Mouse (Mus musculus): ENCODE measurements around the gene Pfdn6. TPM values are rescaled to one million over a fixed set of nuclear protein-coding genes. Genes with fewer than 3 reads are reported as not detected.
A peak's percentile ranks its signal among the peaks of the same experiment; 100 is the strongest.
"Not testable (repeated sequence)": the region's sequence is repeated elsewhere in the genome, so short reads cannot be mapped to it uniquely, and the experiment has no call there.

The Pfdn6 gene
- polyA plus RNA-seq, 1 experiment from 2014 or later = 185 TPM

- 45% methylated on average over 6 of the region's 6 CpGs for WGBS
- Histone ChIP-seq H3K4me1 (replicated peaks) (no peaks in the 10 kb centered on the region), H3K27ac (replicated peaks) (no peak overlapping the region), H3K27me3 (no peaks in the 10 kb centered on the region), H3K36me3 (no peaks in the 10 kb centered on the region), H3K9ac (no peak overlapping the region), H3K9me3 (no peaks in the 10 kb centered on the region), H3K4me3 (no peak overlapping the region), H3K4me2 (no peak overlapping the region)
- ATAC-seq (ENCODE audit: low FRiP score, low read depth) = no peak
These were observed 42.9 kb downstream of the Pfdn6 start for GRCm38 (mm10) chr17:33897114-33897794.

- not testable (repeated sequence) for H3K27ac ChIP-seq (replicated peaks); H3K9me3 ChIP-seq; H3K9ac ChIP-seq; H3K4me3 ChIP-seq; H3K36me3 ChIP-seq; H3K4me2 ChIP-seq; ATAC-seq (ENCODE audit: low FRiP score, low read depth); H3K4me1 ChIP-seq (replicated peaks); H3K27me3 ChIP-seq
- 83% methylated on average over 4 of the region's 4 CpGs for WGBS
These were observed 47.1 kb downstream of the Pfdn6 start for GRCm38 (mm10) chr17:33893011-33893410.

- ATAC-seq (ENCODE audit: low FRiP score, low read depth) = no peak
- Histone ChIP-seq H3K4me3 (no peak overlapping the region), H3K9me3 (no peaks in the 10 kb centered on the region), H3K4me1 (replicated peaks) (peaks cover 4% of the 10 kb centered on the region; the same call in 1 of the 2 replicates), H3K27ac (replicated peaks) (no peak overlapping the region), H3K36me3 (no peaks in the 10 kb centered on the region), H3K27me3 (no peaks in the 10 kb centered on the region), H3K9ac (no peak overlapping the region), H3K4me2 (no peak overlapping the region)
- 13% methylated on average over 7 of the region's 7 CpGs for WGBS
These were observed 47.7 kb downstream of the Pfdn6 start for GRCm38 (mm10) chr17:33892429-33892828.

- not testable (repeated sequence) for H3K9me3 ChIP-seq; H3K36me3 ChIP-seq; ATAC-seq (ENCODE audit: low FRiP score, low read depth); H3K27me3 ChIP-seq; H3K4me2 ChIP-seq; H3K4me3 ChIP-seq; H3K4me1 ChIP-seq (replicated peaks); H3K9ac ChIP-seq; H3K27ac ChIP-seq (replicated peaks)
- 68% methylated on average over 6 of the region's 6 CpGs for WGBS
These were observed 48.3 kb downstream of the Pfdn6 start for GRCm38 (mm10) chr17:33891892-33892291.

DNA sequence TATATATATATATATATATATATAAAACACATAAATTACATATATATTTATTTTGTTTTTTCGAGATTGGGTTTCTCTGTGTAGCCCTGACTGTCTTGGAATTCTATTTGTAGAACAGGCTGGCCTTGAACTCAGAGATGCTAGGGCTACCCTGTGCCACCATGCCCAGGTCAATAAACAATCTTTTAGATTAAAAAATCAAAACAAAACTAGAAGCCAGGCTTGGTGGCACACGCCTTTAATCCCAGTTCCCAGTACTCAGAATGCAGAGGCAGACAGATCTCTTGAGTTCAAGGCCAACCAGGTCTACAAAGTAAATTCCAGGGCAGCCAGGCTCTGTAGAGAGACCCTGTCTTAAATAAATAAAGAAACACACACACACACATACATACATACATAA, 48.8 kb downstream of the Pfdn6 start:
- Histone ChIP-seq H3K4me3 (no peak overlapping the region), H3K36me3 (no peaks in the 10 kb centered on the region), H3K4me1 (replicated peaks) (peaks cover 4% of the 10 kb centered on the region; the same call in 1 of the 2 replicates), H3K4me2 (no peak overlapping the region), H3K27me3 (no peaks in the 10 kb centered on the region), H3K27ac (replicated peaks) (no peak overlapping the region), H3K9ac (no peak overlapping the region), H3K9me3 (no peaks in the 10 kb centered on the region)
- ATAC-seq (ENCODE audit: low FRiP score, low read depth) = no peak
- WGBS = 68% methylated on average over 2 of the region's 2 CpGs

DNA sequence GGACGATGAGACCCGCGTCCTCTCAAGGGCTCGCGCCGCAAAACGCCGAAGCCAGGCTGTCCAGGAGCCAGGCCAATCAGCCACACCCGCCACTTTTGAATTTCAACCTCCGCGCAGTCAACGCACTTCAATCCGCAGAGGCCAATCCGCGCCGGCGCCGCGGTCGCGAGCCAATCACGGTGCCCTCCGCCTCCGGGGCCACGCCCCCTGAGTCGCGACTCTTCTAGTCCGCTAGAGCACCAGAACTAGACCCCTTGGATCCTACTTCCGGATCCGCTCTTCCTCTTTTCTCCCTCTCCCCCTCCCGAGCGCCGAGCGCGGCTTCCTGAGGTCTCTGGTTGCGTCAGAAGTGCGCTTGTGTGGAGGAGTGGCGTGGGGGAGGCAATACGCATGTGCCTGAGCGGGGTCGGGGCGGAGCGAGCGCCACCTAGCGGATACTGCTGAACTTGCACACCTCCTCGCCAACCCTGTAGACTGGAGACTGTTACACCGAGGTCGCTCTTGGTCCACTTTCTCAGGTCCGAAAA, 49.5 kb downstream of the Pfdn6 start, which contains the start of gene Kifc1:
Gene Kifc1, minus strand, starts transcription at position 129 of the 527 bp plus-strand sequence.
- Histone ChIP-seq H3K27me3 (no peaks in the 10 kb centered on the region), H3K4me1 (replicated peaks) (peaks cover 4% of the 10 kb centered on the region; the same call in 1 of the 2 replicates), H3K4me3 (peak within 1 kb of the TSS; percentile 62), H3K36me3 (no peaks in the 10 kb centered on the region), H3K9ac (peak within 1 kb of the TSS; percentile 39), H3K4me2 (peak within 1 kb of the TSS; percentile 85), H3K27ac (replicated peaks) (no peak within 1 kb of the TSS), H3K9me3 (no peaks in the 10 kb centered on the region)
- 1% methylated on average over 49 of the region's 49 CpGs for WGBS
- ATAC-seq (ENCODE audit: low FRiP score, low read depth) = peak; percentile 100

DNA sequence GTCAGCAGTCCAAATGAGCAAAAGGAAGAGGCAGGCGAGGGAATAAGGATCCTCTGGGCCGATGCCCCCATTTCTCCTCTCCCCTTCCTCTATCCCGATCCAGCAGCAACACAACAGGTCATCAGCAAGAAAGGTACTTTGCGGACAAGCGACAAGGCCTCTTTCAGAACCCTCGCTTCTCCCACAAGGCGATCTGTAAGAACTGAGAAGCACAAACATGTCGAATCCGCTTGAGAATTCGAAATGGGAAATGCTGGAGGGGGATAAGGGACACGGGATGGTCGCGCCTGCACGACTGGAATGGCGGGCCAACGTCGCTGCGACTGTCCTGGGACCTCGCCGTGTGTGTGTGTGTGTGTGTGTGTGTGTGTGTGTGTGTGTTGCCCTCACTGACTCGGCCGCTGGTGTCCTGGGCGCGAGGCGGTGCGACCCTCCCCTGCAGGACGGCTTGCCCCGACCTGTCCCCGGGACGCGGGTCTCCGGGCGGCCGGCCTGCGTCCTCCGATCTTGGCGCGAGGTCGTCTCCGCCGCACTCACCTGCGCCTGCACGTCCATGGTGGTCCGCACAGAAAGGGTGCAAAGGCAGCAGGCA, 50.1 kb downstream of the Pfdn6 start:
- Histone ChIP-seq H3K9ac (peak overlapping the region; percentile 39), H3K4me3 (peak overlapping the region; percentile 62), H3K4me2 (peak overlapping the region; percentile 85)
- not testable (repeated sequence) for H3K27me3 ChIP-seq; ATAC-seq (ENCODE audit: low FRiP score, low read depth); H3K4me1 ChIP-seq (replicated peaks); H3K36me3 ChIP-seq; H3K27ac ChIP-seq (replicated peaks); H3K9me3 ChIP-seq
- WGBS = 0% methylated on average over 37 of the region's 44 CpGs

Other genes with a start within 250 kb of the Pfdn6 start
- 84.6 and 86.7 TPM in 2 replicates for gene March2, start 221.7 kb downstream of the Pfdn6 start, polyA plus RNA-seq (2015; fragmentation: Nextera tagmentation; extraction: Ambion mirVana)
- 590 and 595 TPM in 2 replicates for gene Rab11b, start 179.8 kb downstream of the Pfdn6 start, polyA plus RNA-seq (2015; fragmentation: Nextera tagmentation; extraction: Ambion mirVana)
- gene Angptl4, start 158.5 kb downstream of the Pfdn6 start, polyA plus RNA-seq (2015; fragmentation: Nextera tagmentation; extraction: Ambion mirVana) = 23.2 and 23.9 TPM in 2 replicates
- 50.4 and 57.1 TPM in 2 replicates for gene Kank3, start 129.8 kb downstream of the Pfdn6 start, polyA plus RNA-seq (2015; fragmentation: Nextera tagmentation; extraction: Ambion mirVana)
- gene Rps28, start 115.8 kb downstream of the Pfdn6 start, polyA plus RNA-seq (2015; fragmentation: Nextera tagmentation; extraction: Ambion mirVana) = 474 and 594 TPM in 2 replicates
- 496 and 540 TPM in 2 replicates for gene Ndufa7, start 115.8 kb downstream of the Pfdn6 start, polyA plus RNA-seq (2015; fragmentation: Nextera tagmentation; extraction: Ambion mirVana)
- gene Cd320, start 97.3 kb downstream of the Pfdn6 start, polyA plus RNA-seq (2015; fragmentation: Nextera tagmentation; extraction: Ambion mirVana) = 54.7 and 55.3 TPM in 2 replicates
- not detected in 2 replicates for gene Gm7029, start 66.5 kb downstream of the Pfdn6 start, polyA plus RNA-seq (2015; fragmentation: Nextera tagmentation; extraction: Ambion mirVana)
- 2.2 and 2.7 TPM in 2 replicates for gene Kifc1, start 49.7 kb downstream of the Pfdn6 start, polyA plus RNA-seq (2015; fragmentation: Nextera tagmentation; extraction: Ambion mirVana)
- 0.26 TPM in 1 of 2 replicates, not detected in the other for gene Platr17, start 35.2 kb downstream of the Pfdn6 start, polyA plus RNA-seq (2015; fragmentation: Nextera tagmentation; extraction: Ambion mirVana)
- 50.3 and 55.9 TPM in 2 replicates for gene Daxx, start 30.9 kb downstream of the Pfdn6 start, polyA plus RNA-seq (2015; fragmentation: Nextera tagmentation; extraction: Ambion mirVana)
- gene Tapbp, start 24.4 kb downstream of the Pfdn6 start, polyA plus RNA-seq (2015; fragmentation: Nextera tagmentation; extraction: Ambion mirVana) = 30.5 and 33.2 TPM in 2 replicates
- gene Zbtb22, start 24.4 kb downstream of the Pfdn6 start, polyA plus RNA-seq (2015; fragmentation: Nextera tagmentation; extraction: Ambion mirVana) = 17.1 TPM in 2 replicates
- 55.1 and 60.1 TPM in 2 replicates for gene Rgl2, start 10.8 kb downstream of the Pfdn6 start, polyA plus RNA-seq (2015; fragmentation: Nextera tagmentation; extraction: Ambion mirVana)
- gene Wdr46, start 317 bp upstream of the Pfdn6 start, polyA plus RNA-seq (2015; fragmentation: Nextera tagmentation; extraction: Ambion mirVana) = 24.3 and 26.5 TPM in 2 replicates
- 12.8 and 14.1 TPM in 2 replicates for gene B3galt4, start 11.1 kb upstream of the Pfdn6 start, polyA plus RNA-seq (2015; fragmentation: Nextera tagmentation; extraction: Ambion mirVana)
- gene Vps52, start 15.5 kb upstream of the Pfdn6 start, polyA plus RNA-seq (2015; fragmentation: Nextera tagmentation; extraction: Ambion mirVana) = 74.8 and 76.6 TPM in 2 replicates
- 701 and 784 TPM in 2 replicates for gene Rps18, start 15.7 kb upstream of the Pfdn6 start, polyA plus RNA-seq (2015; fragmentation: Nextera tagmentation; extraction: Ambion mirVana)
- gene H2-K1, start 60.0 kb upstream of the Pfdn6 start, polyA plus RNA-seq (2015; fragmentation: Nextera tagmentation; extraction: Ambion mirVana) = 19.5 and 25.2 TPM in 2 replicates
- gene Ring1, start 84.3 kb upstream of the Pfdn6 start, polyA plus RNA-seq (2015; fragmentation: Nextera tagmentation; extraction: Ambion mirVana) = 22.1 and 24.9 TPM in 2 replicates
- gene H2-Ke6, start 87.7 kb upstream of the Pfdn6 start, polyA plus RNA-seq (2015; fragmentation: Nextera tagmentation; extraction: Ambion mirVana) = 64.8 and 71.9 TPM in 2 replicates
- 166 and 176 TPM in 2 replicates for gene Slc39a7, start 91.3 kb upstream of the Pfdn6 start, polyA plus RNA-seq (2015; fragmentation: Nextera tagmentation; extraction: Ambion mirVana)
- 57.8 and 61.1 TPM in 2 replicates for gene Rxrb, start 91.5 kb upstream of the Pfdn6 start, polyA plus RNA-seq (2015; fragmentation: Nextera tagmentation; extraction: Ambion mirVana)
- 4.5 and 5.4 TPM in 2 replicates for gene Col11a2, start 99.1 kb upstream of the Pfdn6 start, polyA plus RNA-seq (2015; fragmentation: Nextera tagmentation; extraction: Ambion mirVana)
- gene H2-Oa, start 152.0 kb upstream of the Pfdn6 start, polyA plus RNA-seq (2015; fragmentation: Nextera tagmentation; extraction: Ambion mirVana) = 0.14 TPM in 1 of 2 replicates, not detected in the other
- 19.4 and 19.8 TPM in 2 replicates for gene H2-DMa, start 179.2 kb upstream of the Pfdn6 start, polyA plus RNA-seq (2015; fragmentation: Nextera tagmentation; extraction: Ambion mirVana)
- 122 and 144 TPM in 2 replicates for gene Brd2, start 182.3 kb upstream of the Pfdn6 start, polyA plus RNA-seq (2015; fragmentation: Nextera tagmentation; extraction: Ambion mirVana)
- gene H2-DMb2, start 203.0 kb upstream of the Pfdn6 start, polyA plus RNA-seq (2015; fragmentation: Nextera tagmentation; extraction: Ambion mirVana) = 0.20 and 0.38 TPM in 2 replicates
- 0.79 and 1.1 TPM in 2 replicates for gene H2-DMb1, start 212.7 kb upstream of the Pfdn6 start, polyA plus RNA-seq (2015; fragmentation: Nextera tagmentation; extraction: Ambion mirVana)
- 3.0 and 3.7 TPM in 2 replicates for gene Tap1, start 247.2 kb upstream of the Pfdn6 start, polyA plus RNA-seq (2015; fragmentation: Nextera tagmentation; extraction: Ambion mirVana)
- gene Psmb9, start 247.4 kb upstream of the Pfdn6 start, polyA plus RNA-seq (2015; fragmentation: Nextera tagmentation; extraction: Ambion mirVana) = 1.4 and 2.4 TPM in 2 replicates

Data from hindbrain, embryonic 15.5 days (tissue).